Mouse (Mus musculus) hindbrain, postnatal 0 days (tissue): ENCODE results near the gene Trappc3. TPM values are rescaled to one million over a fixed set of nuclear protein-coding genes. Genes with fewer than 3 reads are reported as not detected.
A peak's percentile ranks its signal among the peaks of the same experiment; 100 is the strongest.
"Not testable (repeated sequence)": the region's sequence is repeated elsewhere in the genome, so short reads cannot be mapped to it uniquely, and the experiment has no call there.

Source experiments
- ATAC-seq: fragments of 200-750 bp; cut with Nextera tagmentation; 2 replicates; pipeline ENCODE4 v1.8.0; 2017; ENCODE audit warnings: mild to moderate bottlenecking, moderate TSS enrichment, moderate library complexity
- DNase-seq: peaks from one replicate; pipeline ENCODE4 v3.0.0-alpha.2; 2015; ENCODE audit warnings: low spot score
- H3K27ac ChIP-seq: fragments of 300-500 bp; sonication (generic); 2 replicates; pipeline ENCODE4 v1.5.1; 2014; ENCODE audit warnings: mild to moderate bottlenecking
- H3K27me3 ChIP-seq: fragments of 300-500 bp; sonication (generic); 2 replicates; pipeline ENCODE4 v1.6.1; 2014; ENCODE audit warnings: low read length, mixed read lengths; ENCODE audit not compliant: insufficient read depth
- H3K36me3 ChIP-seq: fragments of 300-500 bp; sonication (generic); 2 replicates; pipeline ENCODE4 v1.6.1; 2014; ENCODE audit warnings: low read length, mixed read lengths; ENCODE audit not compliant: insufficient read depth
- H3K4me1 ChIP-seq: fragments of 300-500 bp; sonication (generic); 2 replicates; pipeline ENCODE4 v1.6.1; 2014; ENCODE audit warnings: antibody characterized with exemption, low read length, mixed read lengths; ENCODE audit not compliant: insufficient read depth
- H3K4me2 ChIP-seq: fragments of 300-500 bp; sonication (generic); 2 replicates; pipeline ENCODE4 v1.6.1; 2014; ENCODE audit warnings: low read depth, mild to moderate bottlenecking, low read length, moderate library complexity, mixed read lengths
- H3K4me3 ChIP-seq: fragments of 300-500 bp; sonication (generic); 2 replicates; pipeline ENCODE4 v1.5.1; 2014; ENCODE audit warnings: low read length
- H3K9ac ChIP-seq: fragments of 300-500 bp; sonication (generic); replicated peaks from 2 replicates; pipeline ENCODE4 v1.6.1; 2014; ENCODE audit warnings: mild to moderate bottlenecking, low read length, moderate library complexity, mixed read lengths
- H3K9me3 ChIP-seq: fragments of 300-500 bp; sonication (generic); 2 replicates; pipeline ENCODE4 v1.6.1; 2016; ENCODE audit warnings: low read length, mixed read lengths
- CTCF ChIP-seq: IDR thresholded peaks from 2 replicates; pipeline ENCODE4 v1.5.1; 2016; ENCODE audit warnings: antibody characterized with exemption, control low read depth, low read depth
- WGBS: fragments of 180-500 bp; shearing (Covaris S2); extraction: QIAGEN DNeasy Blood & Tissue Kit; methylation state at CpG from one replicate; pipeline ENCODE4 v1.1.7; 2014; 5-methylcytosine and 5-hydroxymethylcytosine counted together
- polyA plus RNA-seq: library from polyadenylated mRNA; unstranded; fragments of >200 nt; fragmentation: Nextera tagmentation; extraction: Ambion mirVana; gene quantifications from 2 replicates; pipeline ENCODE4 v1.2.1, GENCODE M21; 2015
- total RNA-seq: library from RNA; depleted of rRNA; stranded (reverse); fragments of >200 nt; gene quantifications from 2 replicates; pipeline ENCODE4 v1.2.3, GENCODE M21; 2014; rRNA removed

Gene Trappc3
- total RNA-seq (88.9 and 97.4 TPM in 2 replicates), polyA plus RNA-seq (187 and 188 TPM in 2 replicates)

- Histone ChIP-seq H3K27ac (peak within 1 kb of the TSS; percentile 45; the same call in 1 of the 2 replicates), H3K4me2 (peak within 1 kb of the TSS; percentile 85)
Observed at GRCm38 (mm10) chr4:126262119-126262807, at the start of gene Trappc3. Gene Trappc3, plus strand, starts transcription at chr4:126262325.

GRCm38 (mm10) chr4:126217771-126218170 is 44.4 kb upstream of the Trappc3 start:
- H3K27me3 ChIP-seq = no peaks in the 10 kb centered on the region
- no peaks in the 10 kb centered on the region for H3K9me3 ChIP-seq
- no peak for TF ChIP-seq CTCF
- H3K4me3 ChIP-seq = no peak overlapping the region
- no peaks in the 10 kb centered on the region for H3K36me3 ChIP-seq
- DNase-seq = no peak
- ATAC-seq = no peak
- H3K4me2 ChIP-seq = no peak overlapping the region
- H3K9ac ChIP-seq = no peak overlapping the region
- no peak overlapping the region for H3K27ac ChIP-seq
- WGBS = 81% methylated on average over 6 of the region's 6 CpGs
- H3K4me1 ChIP-seq = no peaks in the 10 kb centered on the region

More at GRCm38 (mm10) chr4:126262119-126262807, at the start of gene Trappc3:
- TF ChIP-seq CTCF = peak; percentile 100
- Histone ChIP-seq H3K9ac (peak within 1 kb of the TSS; percentile 92), H3K36me3 (no peaks in the 10 kb centered on the region), H3K27me3 (no peaks in the 10 kb centered on the region), H3K4me1 (peaks cover 17% of the 10 kb centered on the region), H3K9me3 (no peaks in the 10 kb centered on the region), H3K4me3 (peak within 1 kb of the TSS; percentile 83)
- ATAC-seq (peak; percentile 97), DNase-seq (peak; percentile 99)
- WGBS = under 1% methylated on average over 46 of the region's 46 CpGs

GRCm38 (mm10) chr4:126219540-126219939 is 42.6 kb upstream of the Trappc3 start:
- not testable (repeated sequence) for H3K9me3 ChIP-seq, H3K9ac ChIP-seq, H3K4me2 ChIP-seq, H3K4me3 ChIP-seq, H3K27me3 ChIP-seq, H3K36me3 ChIP-seq, ATAC-seq, H3K4me1 ChIP-seq, DNase-seq, H3K27ac ChIP-seq
- 69% methylated on average over 3 of the region's 3 CpGs for WGBS

GRCm38 (mm10) chr4:126220045-126220444 is 42.1 kb upstream of the Trappc3 start:
- Histone ChIP-seq H3K4me1 (no peaks in the 10 kb centered on the region), H3K9ac (no peak overlapping the region), H3K9me3 (no peaks in the 10 kb centered on the region), H3K36me3 (no peaks in the 10 kb centered on the region), H3K4me3 (no peak overlapping the region), H3K27me3 (no peaks in the 10 kb centered on the region), H3K4me2 (no peak overlapping the region), H3K27ac (no peak overlapping the region)
- TF ChIP-seq CTCF = no peak
- no peak for DNase-seq
- no peak for ATAC-seq
- 89% methylated on average over 10 of the region's 10 CpGs for WGBS

GRCm38 (mm10) chr4:126222631-126223030 is 39.5 kb upstream of the Trappc3 start:
- no peak for TF ChIP-seq CTCF
- Histone ChIP-seq H3K4me2 (no peak overlapping the region), H3K4me3 (no peak overlapping the region), H3K4me1 (0 out of 2 replicates have a peak, but pooled peaks cover 4% of the 10 kb centered on the region), H3K36me3 (no peaks in the 10 kb centered on the region), H3K27me3 (no peaks in the 10 kb centered on the region), H3K27ac (no peak overlapping the region), H3K9me3 (no peaks in the 10 kb centered on the region), H3K9ac (no peak overlapping the region)
- ATAC-seq (no peak), DNase-seq (no peak)
- 82% methylated on average over 11 of the region's 11 CpGs for WGBS

- Histone ChIP-seq H3K4me2 (no peak overlapping the region; the same call in 1 of the 2 replicates), H3K9me3 (no peaks in the 10 kb centered on the region), H3K4me3 (no peak overlapping the region), H3K9ac (no peak overlapping the region), H3K27ac (no peak overlapping the region), H3K27me3 (no peaks in the 10 kb centered on the region), H3K4me1 (0 out of 2 replicates have a peak, but pooled peaks cover 4% of the 10 kb centered on the region), H3K36me3 (peaks cover 11% of the 10 kb centered on the region; the same call in 1 of the 2 replicates)
- ATAC-seq (peak; percentile 4; the same call in 1 of the 2 replicates), DNase-seq (no peak)
- 52% methylated on average over 12 of the region's 12 CpGs for WGBS
- no peak for TF ChIP-seq CTCF
Observed at GRCm38 (mm10) chr4:126226640-126227039, 35.5 kb upstream of the Trappc3 start.
